Mouse (Mus musculus): ENCODE measurements around the gene Ankle2. TPM values are rescaled to one million over a fixed set of nuclear protein-coding genes. Genes with fewer than 3 reads are reported as not detected.

Gene Ankle2
- polyA plus RNA-seq (2012; rRNA removed): 3.3 and 5.8 TPM in 2 replicates
- 10.4 and 11.9 TPM in 2 replicates for polyA plus RNA-seq (2014; fragmentation: Nextera tagmentation; extraction: Ambion mirVana)

DNA sequence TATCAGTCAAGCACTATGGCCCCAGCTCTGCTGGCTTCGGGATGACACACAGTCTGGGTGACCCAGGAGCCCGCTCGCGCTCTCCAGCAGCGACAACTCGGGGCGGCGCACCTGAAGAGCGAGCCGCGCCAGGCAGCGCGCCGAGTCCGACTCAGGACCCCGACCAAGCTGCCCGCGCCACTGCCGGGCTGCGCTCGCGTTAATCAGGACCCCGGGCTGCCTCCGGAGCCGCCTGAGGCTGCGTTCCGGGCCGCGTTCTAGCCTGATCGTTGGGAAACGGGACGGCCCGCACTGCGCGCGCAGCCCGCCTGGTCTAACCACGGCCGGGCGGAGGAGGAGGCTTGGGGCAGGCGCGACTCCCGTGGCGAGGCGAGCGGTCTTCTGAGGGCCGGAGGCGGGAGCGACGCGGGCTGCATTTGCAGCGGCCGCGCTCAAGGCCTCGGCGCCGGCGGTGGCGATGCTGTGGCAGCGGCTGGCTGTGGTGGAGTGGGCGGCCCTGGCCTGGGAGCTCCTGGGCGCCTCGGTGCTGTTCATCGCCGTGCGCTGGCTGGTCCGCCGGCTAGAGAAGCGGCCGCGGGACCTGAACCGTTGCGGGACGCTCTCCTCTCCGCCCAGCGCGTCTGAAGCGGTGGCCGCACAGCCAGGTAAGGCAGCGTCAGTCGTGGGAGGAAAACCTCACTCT, at the start of gene Ankle2:
Ankle2 (plus strand) TSS at position 225 of the 682 bp plus-strand sequence.
- Histone ChIP-seq H3K4me1 (replicated peaks; ENCODE audit: control insufficient read depth in 2 of 2, insufficient read depth in 2 of 2, low read length in 1 of 2) (peaks cover 11 to 12% of the 10 kb centered on the region in 2 experiments), H3K4me2 (ENCODE audit: low read depth) (peak within 1 kb of the TSS; percentile 89), H3K27me3 (ENCODE audit: control insufficient read depth, insufficient read depth, low read length) (no peaks in the 10 kb centered on the region), H3K9ac (replicated peaks) (peak within 1 kb of the TSS; percentile 74), H3K36me3 (replicated peaks; ENCODE audit: control insufficient read depth, insufficient read depth, low read depth) (peaks cover 3% of the 10 kb centered on the region; the same call in 1 of the 2 replicates), H3K4me3 (ENCODE audit: insufficient read depth in 1 of 2, low read depth in 2 of 2, low read length in 2 of 2) (peak within 1 kb of the TSS; percentile 66 to 73), H3K27ac (peak within 1 kb of the TSS; percentile 81), H3K9me3 (ENCODE audit: control insufficient read depth, low read length) (no peaks in the 10 kb centered on the region)
- DNase-seq (ENCODE audit: low read depth in 3 of 3, low spot score in 3 of 3) (peak; percentile 88 to 90 (median 89)), ATAC-seq (ENCODE audit: insufficient read depth) (peak; percentile 97)
- under 1% methylated on average over 78 of the region's 81 CpGs for WGBS (ENCODE audit: insufficient replicate concordance)
- TF ChIP-seq EP300 (IDR thresholded peaks at IDR 0.05; ENCODE audit: low read depth): peak; percentile 53; the same call in 1 of the 2 replicates
- no peak for TF ChIP-seq CTCF (IDR thresholded peaks at IDR 0.05; ENCODE audit: low read depth)

DNA sequence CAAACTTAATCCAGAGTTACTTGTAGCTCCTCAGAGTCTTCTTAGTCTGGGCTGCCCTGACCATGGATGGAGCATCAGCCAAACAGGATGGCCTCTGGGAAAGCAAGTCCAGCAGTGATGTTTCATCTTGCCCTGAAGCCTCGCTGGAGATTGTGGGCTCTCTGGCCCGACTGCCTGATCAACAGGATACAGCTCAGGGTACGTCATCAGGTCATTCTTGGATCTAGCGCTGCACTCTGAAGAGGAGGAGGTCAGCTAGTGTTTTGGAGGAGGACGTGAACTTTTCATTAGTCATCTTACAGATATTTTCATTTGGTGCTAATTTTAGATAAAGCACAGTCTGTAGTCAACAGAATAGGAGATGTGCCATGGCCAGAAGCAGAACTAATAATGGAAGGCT, 49.1 kb upstream of the Ankle2 start:
- peaks cover 17 to 18% of the 10 kb centered on the region in 2 experiments for H3K4me1 ChIP-seq (replicated peaks; ENCODE audit: control insufficient read depth in 2 of 2, insufficient read depth in 2 of 2, low read length in 1 of 2)
- H3K36me3 ChIP-seq (replicated peaks; ENCODE audit: control insufficient read depth, insufficient read depth, low read depth): peaks cover 14% of the 10 kb centered on the region
- no peak for DNase-seq (ENCODE audit: low read depth in 3 of 3, low spot score in 3 of 3)
- TF ChIP-seq CTCF (IDR thresholded peaks at IDR 0.05; ENCODE audit: low read depth): no peak
- no peak for TF ChIP-seq EP300 (IDR thresholded peaks at IDR 0.05; ENCODE audit: low read depth)
- H3K27ac ChIP-seq: no peak overlapping the region
- WGBS (ENCODE audit: insufficient replicate concordance): 69% methylated on average over 5 of the region's 5 CpGs
- no peaks in the 10 kb centered on the region for H3K9me3 ChIP-seq (ENCODE audit: control insufficient read depth, low read length)
- no peaks in the 10 kb centered on the region for H3K27me3 ChIP-seq (ENCODE audit: control insufficient read depth, insufficient read depth, low read length)
- no peak overlapping the region for H3K9ac ChIP-seq (replicated peaks)
- no peak for ATAC-seq (ENCODE audit: insufficient read depth)
- no peak overlapping the region for H3K4me2 ChIP-seq (ENCODE audit: low read depth)
- no peak overlapping the region for H3K4me3 ChIP-seq (ENCODE audit: insufficient read depth in 1 of 2, low read depth in 2 of 2, low read length in 2 of 2)

GRCm38 (mm10) chr5:110203164-110203895, 27.5 kb upstream of the Ankle2 start:
- TF ChIP-seq CTCF (IDR thresholded peaks at IDR 0.05; ENCODE audit: low read depth) (peak; percentile 62), EP300 (IDR thresholded peaks at IDR 0.05; ENCODE audit: low read depth) (no peak)
- DNase-seq (ENCODE audit: low read depth in 3 of 3, low spot score in 3 of 3) (no peak), ATAC-seq (ENCODE audit: insufficient read depth) (no peak)
- H3K4me3 ChIP-seq (ENCODE audit: insufficient read depth in 1 of 2, low read depth in 2 of 2, low read length in 2 of 2): no peak overlapping the region
- H3K4me2 ChIP-seq (ENCODE audit: low read depth): no peak overlapping the region
- no peaks in the 10 kb centered on the region for H3K27me3 ChIP-seq (ENCODE audit: control insufficient read depth, insufficient read depth, low read length)
- 78% methylated on average over 10 of the region's 10 CpGs for WGBS (ENCODE audit: insufficient replicate concordance)
- no peaks in the 10 kb centered on the region for H3K4me1 ChIP-seq (replicated peaks; ENCODE audit: control insufficient read depth in 2 of 2, insufficient read depth in 2 of 2, low read length in 1 of 2)
- no peak overlapping the region for H3K9ac ChIP-seq (replicated peaks)
- H3K27ac ChIP-seq: no peak overlapping the region
- peaks cover 32% of the 10 kb centered on the region for H3K36me3 ChIP-seq (replicated peaks; ENCODE audit: control insufficient read depth, insufficient read depth, low read depth)
- H3K9me3 ChIP-seq (ENCODE audit: control insufficient read depth, low read length): no peaks in the 10 kb centered on the region

- H3K9ac ChIP-seq (replicated peaks): no peak overlapping the region
- ATAC-seq (ENCODE audit: insufficient read depth): no peak
- WGBS (ENCODE audit: insufficient replicate concordance): 60% methylated on average over 6 of the region's 6 CpGs
Observed at GRCm38 (mm10) chr5:110204777-110205176, 26.0 kb upstream of the Ankle2 start.

GRCm38 (mm10) chr5:110211312-110211711, 19.5 kb upstream of the Ankle2 start:
- peaks cover 40% of the 10 kb centered on the region for H3K36me3 ChIP-seq (replicated peaks; ENCODE audit: control insufficient read depth, insufficient read depth, low read depth)
- no peaks in the 10 kb centered on the region for H3K9me3 ChIP-seq (ENCODE audit: control insufficient read depth, low read length)
- H3K4me1 ChIP-seq (replicated peaks; ENCODE audit: control insufficient read depth in 2 of 2, insufficient read depth in 2 of 2, low read length in 1 of 2): no peaks in the 10 kb centered on the region
- DNase-seq (ENCODE audit: low read depth in 3 of 3, low spot score in 3 of 3) (no peak), ATAC-seq (ENCODE audit: insufficient read depth) (no peak)
- H3K4me3 ChIP-seq (ENCODE audit: insufficient read depth in 1 of 2, low read depth in 2 of 2, low read length in 2 of 2): no peak overlapping the region
- no peak overlapping the region for H3K9ac ChIP-seq (replicated peaks)
- H3K27me3 ChIP-seq (ENCODE audit: control insufficient read depth, insufficient read depth, low read length): no peaks in the 10 kb centered on the region
- WGBS (ENCODE audit: insufficient replicate concordance): 68% methylated on average over 2 of the region's 2 CpGs
- no peak overlapping the region for H3K4me2 ChIP-seq (ENCODE audit: low read depth)
- TF ChIP-seq CTCF (IDR thresholded peaks at IDR 0.05; ENCODE audit: low read depth) (no peak), EP300 (IDR thresholded peaks at IDR 0.05; ENCODE audit: low read depth) (no peak)
- H3K27ac ChIP-seq: no peak overlapping the region

More at GRCm38 (mm10) chr5:110204777-110205176, 26.0 kb upstream of the Ankle2 start:
- no peak for DNase-seq (ENCODE audit: low read depth in 3 of 3, low spot score in 3 of 3)
- Histone ChIP-seq H3K4me3 (ENCODE audit: insufficient read depth in 1 of 2, low read depth in 2 of 2, low read length in 2 of 2) (no peak overlapping the region), H3K4me2 (ENCODE audit: low read depth) (no peak overlapping the region), H3K4me1 (replicated peaks; ENCODE audit: control insufficient read depth in 2 of 2, insufficient read depth in 2 of 2, low read length in 1 of 2) (no peaks in the 10 kb centered on the region), H3K9me3 (ENCODE audit: control insufficient read depth, low read length) (no peaks in the 10 kb centered on the region), H3K27me3 (ENCODE audit: control insufficient read depth, insufficient read depth, low read length) (no peaks in the 10 kb centered on the region), H3K36me3 (replicated peaks; ENCODE audit: control insufficient read depth, insufficient read depth, low read depth) (peaks cover 39% of the 10 kb centered on the region), H3K27ac (no peak overlapping the region)
- TF ChIP-seq EP300 (IDR thresholded peaks at IDR 0.05; ENCODE audit: low read depth) (no peak), CTCF (IDR thresholded peaks at IDR 0.05; ENCODE audit: low read depth) (peak; percentile 72)

Data from liver, embryonic 14.5 days (tissue).